Mouse (Mus musculus): ENCODE measurements around the gene Nsun2. TPM values are rescaled to one million over a fixed set of nuclear protein-coding genes. Genes with fewer than 3 reads are reported as not detected.
A peak's percentile ranks its signal among the peaks of the same experiment; 100 is the strongest.

Gene Nsun2
- polyA plus RNA-seq, 1 experiment: 28.7 TPM

DNA sequence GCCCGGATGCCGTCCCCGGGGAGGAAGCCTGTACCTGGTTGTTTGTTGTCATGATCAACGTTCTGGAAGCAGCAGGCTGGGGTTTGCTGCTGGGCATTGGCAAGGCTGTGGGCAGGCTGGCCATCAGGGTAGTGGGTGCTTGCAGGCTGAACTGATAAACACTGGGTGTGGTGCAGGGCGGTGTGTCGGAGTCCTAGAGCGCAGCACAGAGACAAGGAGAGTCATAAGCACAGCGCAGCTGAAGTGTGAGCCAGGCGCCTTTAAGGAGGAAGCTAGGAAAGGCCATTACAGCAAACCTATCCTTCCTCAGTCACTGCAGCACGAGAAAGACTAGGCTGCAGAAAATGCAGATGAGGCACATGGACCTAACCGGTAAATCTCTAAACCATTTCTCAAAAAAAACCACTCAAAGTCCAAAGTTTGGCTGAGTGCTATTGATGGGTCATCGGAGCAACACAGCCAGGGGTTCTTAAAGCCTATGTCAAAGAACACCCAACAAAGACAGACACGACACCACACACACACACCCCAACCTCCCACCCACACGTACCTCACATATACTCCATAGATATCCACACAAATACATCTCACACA lies 31.3 kb upstream of the Nsun2 start:
- no peak for TF ChIP-seq CTCF (IDR thresholded peaks at IDR 0.05; ENCODE audit: insufficient read depth, low read length)
- no peak for TF ChIP-seq POLR2A (IDR thresholded peaks at IDR 0.05; ENCODE audit: borderline replicate concordance, extremely low read depth, low read depth, low read length)
- Histone ChIP-seq H3K4me3 (replicated peaks; ENCODE audit: extremely low read depth, low read depth, low read length) (no peak overlapping the region), H3K4me1 (ENCODE audit: control insufficient read depth, insufficient read depth, low read length) (no peaks in the 10 kb centered on the region)
- DNase-seq: no peak
- 93% methylated on average over 14 of the region's 14 CpGs for WGBS

GRCm38 (mm10) chr13:69502863-69503262 lies 30.7 kb upstream of the Nsun2 start:
- no peak for TF ChIP-seq CTCF (IDR thresholded peaks at IDR 0.05; ENCODE audit: insufficient read depth, low read length)
- TF ChIP-seq POLR2A (IDR thresholded peaks at IDR 0.05; ENCODE audit: borderline replicate concordance, extremely low read depth, low read depth, low read length): no peak
- no peak overlapping the region for H3K4me3 ChIP-seq (replicated peaks; ENCODE audit: extremely low read depth, low read depth, low read length)
- H3K4me1 ChIP-seq (ENCODE audit: control insufficient read depth, insufficient read depth, low read length): no peaks in the 10 kb centered on the region
- no peak for DNase-seq
- 85% methylated on average over 5 of the region's 5 CpGs for WGBS

DNA sequence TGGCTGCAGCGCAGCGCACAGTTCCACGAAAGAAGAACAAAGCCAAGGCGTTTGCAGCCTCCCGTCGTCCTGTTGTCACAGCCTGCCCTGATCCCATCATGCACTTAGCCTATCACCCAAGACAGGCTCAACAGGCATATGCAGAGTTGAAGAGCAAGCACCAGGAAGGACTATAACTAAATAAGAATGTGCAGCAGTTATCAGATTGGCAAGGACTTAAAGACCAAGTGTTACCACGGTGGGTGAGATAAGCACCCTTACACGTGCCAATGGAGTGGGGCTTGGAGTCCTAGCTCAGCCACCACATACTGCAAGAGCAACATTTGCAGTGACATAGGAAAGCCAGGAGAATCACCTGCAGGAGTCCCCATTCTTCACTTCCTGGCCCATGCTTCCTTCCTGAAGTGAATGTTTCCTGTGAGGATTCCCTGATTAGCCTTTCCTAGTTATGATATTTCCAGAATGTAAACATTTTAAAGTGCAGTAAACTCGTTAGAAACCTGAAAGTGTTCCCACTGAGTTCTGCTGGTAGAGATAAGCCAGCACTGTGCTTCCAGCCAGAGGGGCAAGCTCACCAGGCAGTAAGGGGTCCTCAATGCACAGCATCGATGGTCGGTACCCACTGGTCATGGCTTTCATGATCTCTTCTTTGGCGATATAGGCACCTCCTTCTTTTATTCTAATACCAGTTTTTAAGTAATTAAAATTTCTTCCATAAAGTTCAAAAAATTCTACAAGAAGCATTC lies 27.0 kb upstream of the Nsun2 start:
- no peak overlapping the region for H3K4me3 ChIP-seq (replicated peaks; ENCODE audit: extremely low read depth, low read depth, low read length)
- no peaks in the 10 kb centered on the region for H3K4me1 ChIP-seq (ENCODE audit: control insufficient read depth, insufficient read depth, low read length)
- WGBS: 62% methylated on average over 12 of the region's 12 CpGs
- TF ChIP-seq CTCF (IDR thresholded peaks at IDR 0.05; ENCODE audit: insufficient read depth, low read length): no peak
- TF ChIP-seq POLR2A (IDR thresholded peaks at IDR 0.05; ENCODE audit: borderline replicate concordance, extremely low read depth, low read depth, low read length): no peak
- DNase-seq: no peak

DNA sequence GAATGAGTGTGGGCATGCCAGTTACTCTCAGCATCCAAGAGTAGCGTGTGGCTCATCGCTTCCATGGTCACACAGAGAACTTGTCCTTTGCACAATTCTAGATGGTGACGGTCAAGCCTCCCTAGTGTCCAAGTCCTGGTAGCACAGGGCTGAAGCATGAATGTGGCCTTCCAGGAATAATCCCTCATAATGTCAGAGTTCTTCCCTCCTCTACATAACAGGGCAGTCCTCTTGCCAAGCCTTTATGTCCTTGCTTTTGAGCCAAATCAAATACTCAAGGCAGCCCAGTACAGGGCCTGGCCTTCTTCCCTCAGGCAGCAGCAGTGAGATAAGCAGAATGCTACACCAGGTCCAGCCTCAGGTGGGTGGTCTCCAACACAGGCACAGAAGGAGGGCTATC lies 25.9 kb upstream of the Nsun2 start:
- 92% methylated on average over 3 of the region's 3 CpGs for WGBS
- H3K4me3 ChIP-seq (replicated peaks; ENCODE audit: extremely low read depth, low read depth, low read length): no peak overlapping the region
- no peak for DNase-seq
- TF ChIP-seq CTCF (IDR thresholded peaks at IDR 0.05; ENCODE audit: insufficient read depth, low read length): no peak
- no peak for TF ChIP-seq POLR2A (IDR thresholded peaks at IDR 0.05; ENCODE audit: borderline replicate concordance, extremely low read depth, low read depth, low read length)
- H3K4me1 ChIP-seq (ENCODE audit: control insufficient read depth, insufficient read depth, low read length): no peaks in the 10 kb centered on the region

GRCm38 (mm10) chr13:69509391-69510244 lies 23.9 kb upstream of the Nsun2 start:
- TF ChIP-seq CTCF (IDR thresholded peaks at IDR 0.05; ENCODE audit: insufficient read depth, low read length): no peak
- TF ChIP-seq POLR2A (IDR thresholded peaks at IDR 0.05; ENCODE audit: borderline replicate concordance, extremely low read depth, low read depth, low read length): no peak
- Histone ChIP-seq H3K4me3 (replicated peaks; ENCODE audit: extremely low read depth, low read depth, low read length) (no peak overlapping the region), H3K4me1 (ENCODE audit: control insufficient read depth, insufficient read depth, low read length) (no peaks in the 10 kb centered on the region)
- 57% methylated on average over 9 of the region's 9 CpGs for WGBS
- no peak for DNase-seq

DNA sequence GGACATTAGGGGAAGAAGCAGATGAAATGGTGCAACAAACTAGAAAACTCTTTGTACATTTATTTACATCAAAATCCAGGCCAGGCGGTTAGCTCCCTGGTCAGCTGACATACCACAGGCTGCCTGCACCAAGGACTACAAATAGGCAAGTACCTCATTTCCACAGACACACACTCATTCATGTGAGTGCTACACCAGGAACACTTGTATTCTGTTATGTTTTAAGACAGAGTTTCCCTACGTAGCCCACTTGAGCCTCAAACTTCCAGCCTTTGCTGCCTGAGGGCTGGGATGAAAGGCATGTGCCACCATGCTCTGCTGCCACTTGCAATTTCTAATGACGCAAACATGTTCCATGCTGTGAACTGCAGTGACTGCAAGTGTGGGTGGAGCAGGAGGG lies 18.5 kb upstream of the Nsun2 start:
- Histone ChIP-seq H3K4me3 (replicated peaks; ENCODE audit: extremely low read depth, low read depth, low read length) (no peak overlapping the region), H3K4me1 (ENCODE audit: control insufficient read depth, insufficient read depth, low read length) (peaks cover 7% of the 10 kb centered on the region)
- TF ChIP-seq CTCF (IDR thresholded peaks at IDR 0.05; ENCODE audit: insufficient read depth, low read length): no peak
- TF ChIP-seq POLR2A (IDR thresholded peaks at IDR 0.05; ENCODE audit: borderline replicate concordance, extremely low read depth, low read depth, low read length): no peak
- no peak for DNase-seq
- 78% methylated on average over 3 of the region's 3 CpGs for WGBS

DNA sequence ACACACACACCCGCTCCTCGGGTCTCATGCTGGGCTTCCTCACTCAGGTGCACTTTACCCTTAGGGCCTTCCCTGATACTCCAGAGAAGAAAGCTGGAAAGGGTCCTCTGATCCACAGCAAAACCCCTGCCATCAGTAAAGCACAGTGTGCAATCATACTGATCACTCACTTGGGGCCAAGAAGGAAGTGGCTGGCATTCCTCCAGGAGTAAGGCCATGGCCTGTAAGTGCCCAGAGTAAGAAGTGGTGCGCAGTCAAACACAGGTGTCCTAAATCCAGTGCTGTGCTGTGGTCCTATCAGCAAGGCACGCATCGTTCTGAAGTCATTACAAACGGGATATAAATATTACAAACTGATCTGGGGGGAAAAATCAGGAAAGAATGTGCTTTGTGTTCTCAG lies 16.1 kb upstream of the Nsun2 start:
- H3K4me3 ChIP-seq (replicated peaks; ENCODE audit: extremely low read depth, low read depth, low read length): no peak overlapping the region
- DNase-seq: peak; percentile 36
- WGBS: 52% methylated on average over 6 of the region's 6 CpGs
- H3K4me1 ChIP-seq (ENCODE audit: control insufficient read depth, insufficient read depth, low read length): peaks cover 9% of the 10 kb centered on the region
- TF ChIP-seq CTCF (IDR thresholded peaks at IDR 0.05; ENCODE audit: insufficient read depth, low read length): no peak
- no peak for TF ChIP-seq POLR2A (IDR thresholded peaks at IDR 0.05; ENCODE audit: borderline replicate concordance, extremely low read depth, low read depth, low read length)

DNA sequence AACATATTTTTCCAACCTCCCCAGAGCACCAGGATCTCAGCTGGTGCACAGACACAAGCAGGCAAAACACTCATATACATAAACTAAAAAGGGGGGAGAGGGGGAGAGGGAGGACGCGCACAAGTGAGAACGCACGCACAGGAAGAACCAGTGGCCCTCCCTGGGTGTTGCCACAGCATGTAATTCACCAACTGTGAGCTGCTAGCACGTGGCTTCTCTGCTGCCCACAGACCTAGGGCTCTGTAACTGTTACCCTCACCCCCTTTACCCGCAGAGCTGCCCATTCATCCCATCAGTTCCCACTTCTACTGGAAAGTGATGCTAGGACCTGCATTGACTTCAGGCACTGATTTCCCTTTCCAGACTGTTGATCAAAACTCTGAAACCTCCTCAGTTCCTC lies 14.4 kb upstream of the Nsun2 start:
- Histone ChIP-seq H3K4me1 (ENCODE audit: control insufficient read depth, insufficient read depth, low read length) (peaks cover 9% of the 10 kb centered on the region), H3K4me3 (replicated peaks; ENCODE audit: extremely low read depth, low read depth, low read length) (no peak overlapping the region)
- no peak for DNase-seq
- 71% methylated on average over 6 of the region's 6 CpGs for WGBS
- TF ChIP-seq CTCF (IDR thresholded peaks at IDR 0.05; ENCODE audit: insufficient read depth, low read length) (no peak), POLR2A (IDR thresholded peaks at IDR 0.05; ENCODE audit: borderline replicate concordance, extremely low read depth, low read depth, low read length) (no peak)

DNA sequence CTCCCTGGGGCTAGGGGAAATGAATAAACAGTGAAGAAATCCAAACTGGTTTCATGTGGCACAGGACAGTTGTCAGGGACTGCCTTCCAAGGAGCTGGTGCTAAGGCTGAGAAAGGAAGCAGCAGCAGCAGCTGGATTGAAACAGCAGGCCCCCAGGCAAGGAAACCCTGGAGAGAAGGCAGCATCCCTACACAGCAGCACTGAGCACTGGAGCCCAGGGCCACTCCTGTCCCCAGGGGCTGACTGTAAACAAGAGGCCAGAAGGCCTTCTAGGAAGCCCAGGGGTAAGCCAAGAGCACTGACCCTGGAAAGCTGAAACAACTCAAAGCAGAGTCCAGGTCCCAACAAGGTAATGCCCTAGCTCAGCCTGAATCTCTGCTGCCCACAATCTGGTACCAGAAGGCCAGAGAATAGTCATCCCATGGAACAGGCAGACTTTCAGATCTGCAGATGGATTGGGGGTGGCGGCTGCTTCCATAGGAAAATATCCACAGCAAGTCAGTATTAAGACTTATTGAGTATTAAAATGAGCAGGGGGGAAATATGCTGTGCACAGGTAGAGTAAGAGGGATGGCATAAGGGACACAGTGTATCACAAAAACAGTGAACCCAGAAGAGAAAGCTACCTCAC lies 11.3 kb upstream of the Nsun2 start:
- Histone ChIP-seq H3K4me3 (replicated peaks; ENCODE audit: extremely low read depth, low read depth, low read length) (no peak overlapping the region), H3K4me1 (ENCODE audit: control insufficient read depth, insufficient read depth, low read length) (peaks cover 21% of the 10 kb centered on the region)
- TF ChIP-seq POLR2A (IDR thresholded peaks at IDR 0.05; ENCODE audit: borderline replicate concordance, extremely low read depth, low read depth, low read length) (no peak), CTCF (IDR thresholded peaks at IDR 0.05; ENCODE audit: insufficient read depth, low read length) (no peak)
- WGBS: 94% methylated on average over 1 of the region's 1 CpGs
- no peak for DNase-seq

Measured in lung, adult 2 months (tissue).